Mouse (Mus musculus): ENCODE results near the gene Rngtt. TPM values are rescaled to one million over a fixed set of nuclear protein-coding genes. Genes with fewer than 3 reads are reported as not detected.

The Rngtt gene
- polyA plus RNA-seq, 1 experiment = 10.3 TPM

- no peak overlapping the region for H3K27ac ChIP-seq (ENCODE audit: insufficient read depth, low read length)
- no peak for TF ChIP-seq CTCF (IDR thresholded peaks at IDR 0.05; ENCODE audit: borderline replicate concordance, insufficient read depth, low read depth, low read length)
- TF ChIP-seq POLR2A (IDR thresholded peaks at IDR 0.05; ENCODE audit: borderline replicate concordance, insufficient read depth, low read length) = no peak
- WGBS = 70% methylated on average over 2 of the region's 2 CpGs
- no peaks in the 10 kb centered on the region; the same call in 1 of the 2 replicates for H3K4me1 ChIP-seq (ENCODE audit: control insufficient read depth, insufficient read depth, low read length)
- H3K27me3 ChIP-seq (ENCODE audit: control insufficient read depth, insufficient read depth, low read length) = no peaks in the 10 kb centered on the region
- peak in 1 of 2 experiments; percentile 7 for DNase-seq
- H3K4me3 ChIP-seq (replicated peaks; ENCODE audit: insufficient read depth, low read depth, low read length) = no peak overlapping the region
Measured at GRCm38 (mm10) chr4:33466970-33467399, 156.9 kb downstream of the Rngtt start.

DNA sequence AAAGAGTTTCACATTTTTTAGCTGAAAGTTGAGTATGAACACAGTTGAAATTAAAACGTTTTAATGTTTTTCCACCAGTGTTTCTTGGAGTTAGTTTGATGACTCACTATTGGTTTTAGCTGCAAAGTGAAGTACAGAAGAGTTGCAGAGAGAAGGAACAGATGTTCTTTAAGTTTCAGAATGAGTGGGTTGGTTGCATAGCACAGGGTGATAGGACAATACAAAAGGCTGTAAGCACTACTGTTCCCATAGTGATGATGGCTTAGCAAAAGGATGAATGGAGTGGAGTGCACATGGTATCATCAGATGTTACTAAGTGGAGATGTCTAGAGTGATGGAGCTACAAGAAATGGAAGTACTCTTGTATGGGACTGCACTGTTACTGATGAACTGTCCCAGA, 157.5 kb downstream of the Rngtt start:
- DNase-seq = no peak

GRCm38 (mm10) chr4:33468151-33468550, 158.0 kb downstream of the Rngtt start:
- H3K27me3 ChIP-seq (ENCODE audit: control insufficient read depth, insufficient read depth, low read length) = no peaks in the 10 kb centered on the region
- TF ChIP-seq POLR2A (IDR thresholded peaks at IDR 0.05; ENCODE audit: borderline replicate concordance, insufficient read depth, low read length) (no peak), CTCF (IDR thresholded peaks at IDR 0.05; ENCODE audit: borderline replicate concordance, insufficient read depth, low read depth, low read length) (no peak)
- DNase-seq = no peak
- H3K4me3 ChIP-seq (replicated peaks; ENCODE audit: insufficient read depth, low read depth, low read length) = no peak overlapping the region
- no peak overlapping the region for H3K27ac ChIP-seq (ENCODE audit: insufficient read depth, low read length)
- no peaks in the 10 kb centered on the region; the same call in 1 of the 2 replicates for H3K4me1 ChIP-seq (ENCODE audit: control insufficient read depth, insufficient read depth, low read length)
- WGBS = 80% methylated on average over 3 of the region's 3 CpGs

More for the DNA sequence above, 157.5 kb downstream of the Rngtt start:
- 91% methylated on average over 1 of the region's 1 CpGs for WGBS
- no peaks in the 10 kb centered on the region for H3K27me3 ChIP-seq (ENCODE audit: control insufficient read depth, insufficient read depth, low read length)
- no peak overlapping the region for H3K4me3 ChIP-seq (replicated peaks; ENCODE audit: insufficient read depth, low read depth, low read length)
- H3K4me1 ChIP-seq (ENCODE audit: control insufficient read depth, insufficient read depth, low read length) = no peaks in the 10 kb centered on the region; the same call in 1 of the 2 replicates
- no peak overlapping the region for H3K27ac ChIP-seq (ENCODE audit: insufficient read depth, low read length)
- no peak for TF ChIP-seq POLR2A (IDR thresholded peaks at IDR 0.05; ENCODE audit: borderline replicate concordance, insufficient read depth, low read length)
- no peak for TF ChIP-seq CTCF (IDR thresholded peaks at IDR 0.05; ENCODE audit: borderline replicate concordance, insufficient read depth, low read depth, low read length)

- 96% methylated on average over 1 of the region's 1 CpGs for WGBS
- Histone ChIP-seq H3K4me3 (replicated peaks; ENCODE audit: insufficient read depth, low read depth, low read length) (no peak overlapping the region), H3K27ac (ENCODE audit: insufficient read depth, low read length) (no peak overlapping the region), H3K4me1 (ENCODE audit: control insufficient read depth, insufficient read depth, low read length) (no peaks in the 10 kb centered on the region; the same call in 1 of the 2 replicates), H3K27me3 (ENCODE audit: control insufficient read depth, insufficient read depth, low read length) (no peaks in the 10 kb centered on the region)
- DNase-seq = no peak
- TF ChIP-seq POLR2A (IDR thresholded peaks at IDR 0.05; ENCODE audit: borderline replicate concordance, insufficient read depth, low read length) (no peak), CTCF (IDR thresholded peaks at IDR 0.05; ENCODE audit: borderline replicate concordance, insufficient read depth, low read depth, low read length) (no peak)
Measured at GRCm38 (mm10) chr4:33470671-33471302, 160.7 kb downstream of the Rngtt start.

DNA sequence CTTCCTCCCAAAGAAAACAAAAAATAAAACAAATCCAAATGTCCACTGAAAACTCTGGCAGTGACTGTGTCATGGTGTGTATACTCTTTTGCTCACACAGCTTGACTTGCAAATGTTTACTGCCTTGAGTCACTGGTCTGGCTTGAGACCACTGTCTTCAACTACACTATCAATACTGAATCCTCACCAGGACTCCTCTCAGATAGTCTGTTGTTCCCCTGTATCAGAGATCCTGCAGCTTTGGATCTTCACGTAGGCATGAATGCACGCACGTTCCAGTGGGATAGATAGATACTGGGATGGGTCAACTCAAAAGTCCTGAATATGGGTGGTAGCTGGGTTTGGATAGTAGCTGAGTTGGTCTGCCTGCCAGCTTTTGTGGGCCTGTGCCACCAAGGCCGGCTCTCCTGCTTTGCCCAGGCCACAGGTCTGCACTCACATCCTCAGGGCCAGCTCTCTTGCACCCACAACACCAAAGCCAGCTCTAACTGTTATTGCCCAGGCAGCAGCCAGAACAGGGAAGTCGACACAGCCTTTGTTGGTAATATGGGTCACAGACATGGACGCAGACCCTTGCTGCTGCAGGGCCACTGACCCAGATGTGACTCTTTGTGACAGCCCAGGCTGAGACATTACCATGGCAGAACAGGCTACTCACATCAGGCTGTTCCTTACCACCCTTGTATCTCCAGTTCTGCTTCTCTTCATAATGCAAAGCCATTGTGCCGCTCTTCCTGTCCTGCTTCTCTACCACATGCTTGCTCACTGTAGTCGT, 168.1 kb downstream of the Rngtt start:
- Histone ChIP-seq H3K4me3 (replicated peaks; ENCODE audit: insufficient read depth, low read depth, low read length) (no peak overlapping the region), H3K27me3 (ENCODE audit: control insufficient read depth, insufficient read depth, low read length) (no peaks in the 10 kb centered on the region), H3K4me1 (ENCODE audit: control insufficient read depth, insufficient read depth, low read length) (no peaks in the 10 kb centered on the region; the same call in 1 of the 2 replicates), H3K27ac (ENCODE audit: insufficient read depth, low read length) (no peak overlapping the region)
- TF ChIP-seq CTCF (IDR thresholded peaks at IDR 0.05; ENCODE audit: borderline replicate concordance, insufficient read depth, low read depth, low read length) (no peak), POLR2A (IDR thresholded peaks at IDR 0.05; ENCODE audit: borderline replicate concordance, insufficient read depth, low read length) (no peak)
- 80% methylated on average over 8 of the region's 8 CpGs for WGBS
- no peak for DNase-seq

GRCm38 (mm10) chr4:33481721-33482120, 171.6 kb downstream of the Rngtt start:
- no peak overlapping the region for H3K27ac ChIP-seq (ENCODE audit: insufficient read depth, low read length)
- H3K4me1 ChIP-seq (ENCODE audit: control insufficient read depth, insufficient read depth, low read length) = no peaks in the 10 kb centered on the region; the same call in 1 of the 2 replicates
- TF ChIP-seq CTCF (IDR thresholded peaks at IDR 0.05; ENCODE audit: borderline replicate concordance, insufficient read depth, low read depth, low read length) = no peak
- TF ChIP-seq POLR2A (IDR thresholded peaks at IDR 0.05; ENCODE audit: borderline replicate concordance, insufficient read depth, low read length) = no peak
- no peak overlapping the region for H3K4me3 ChIP-seq (replicated peaks; ENCODE audit: insufficient read depth, low read depth, low read length)
- no peak for DNase-seq
- H3K27me3 ChIP-seq (ENCODE audit: control insufficient read depth, insufficient read depth, low read length) = no peaks in the 10 kb centered on the region

GRCm38 (mm10) chr4:33486050-33486449, 175.9 kb downstream of the Rngtt start:
- 67% methylated on average over 1 of the region's 1 CpGs for WGBS
- Histone ChIP-seq H3K4me1 (ENCODE audit: control insufficient read depth, insufficient read depth, low read length) (no peaks in the 10 kb centered on the region), H3K27me3 (ENCODE audit: control insufficient read depth, insufficient read depth, low read length) (no peaks in the 10 kb centered on the region), H3K4me3 (replicated peaks; ENCODE audit: insufficient read depth, low read depth, low read length) (no peak overlapping the region), H3K27ac (ENCODE audit: insufficient read depth, low read length) (no peak overlapping the region)
- TF ChIP-seq POLR2A (IDR thresholded peaks at IDR 0.05; ENCODE audit: borderline replicate concordance, insufficient read depth, low read length) (no peak), CTCF (IDR thresholded peaks at IDR 0.05; ENCODE audit: borderline replicate concordance, insufficient read depth, low read depth, low read length) (no peak)
- no peak for DNase-seq

- DNase-seq = no peak
- Histone ChIP-seq H3K27me3 (ENCODE audit: control insufficient read depth, insufficient read depth, low read length) (no peaks in the 10 kb centered on the region), H3K4me3 (replicated peaks; ENCODE audit: insufficient read depth, low read depth, low read length) (no peak overlapping the region), H3K4me1 (ENCODE audit: control insufficient read depth, insufficient read depth, low read length) (no peaks in the 10 kb centered on the region), H3K27ac (ENCODE audit: insufficient read depth, low read length) (no peak overlapping the region)
- 95% methylated on average over 1 of the region's 1 CpGs for WGBS
- TF ChIP-seq POLR2A (IDR thresholded peaks at IDR 0.05; ENCODE audit: borderline replicate concordance, insufficient read depth, low read length) (no peak), CTCF (IDR thresholded peaks at IDR 0.05; ENCODE audit: borderline replicate concordance, insufficient read depth, low read depth, low read length) (no peak)
Measured at GRCm38 (mm10) chr4:33491108-33491507, 181.0 kb downstream of the Rngtt start.

All from cerebellum, adult 2 months (tissue).